Mouse (Mus musculus) lung, postnatal 14 days (tissue): Measurements from ENCODE around the gene Ggt7.
"Not testable (repeated sequence)": the region's sequence is repeated elsewhere in the genome, so short reads cannot be mapped to it uniquely, and the experiment has no call there.

Source experiments
- DNase-seq: peaks from one replicate; pipeline ENCODE4 v3.0.0; 2021

Gene Ggt7

GRCm38 (mm10) chr2:155507721-155508470 is 10.1 kb downstream of the Ggt7 start:
- no peak for DNase-seq

GRCm38 (mm10) chr2:155505811-155506210 is 12.2 kb downstream of the Ggt7 start:
- DNase-seq: no peak

GRCm38 (mm10) chr2:155504440-155505355 is 13.3 kb downstream of the Ggt7 start:
- peak; percentile 35 for DNase-seq

GRCm38 (mm10) chr2:155502596-155502995 is 15.4 kb downstream of the Ggt7 start:
- no peak for DNase-seq

GRCm38 (mm10) chr2:155490998-155491397 is 27.0 kb downstream of the Ggt7 start:
- no peak for DNase-seq

GRCm38 (mm10) chr2:155482021-155482420 is 36.0 kb downstream of the Ggt7 start:
- peak; percentile 76 for DNase-seq

GRCm38 (mm10) chr2:155473570-155474088 is 44.4 kb downstream of the Ggt7 start, which contains the start of gene Ncoa6:
Ncoa6 (minus strand) TSS chr2:155473894.
- peak; percentile 70 for DNase-seq

- DNase-seq: peak; percentile 51
These were observed 45.1 kb downstream of the Ggt7 start for GRCm38 (mm10) chr2:155472671-155473569.

GRCm38 (mm10) chr2:155466861-155467260 is 51.2 kb downstream of the Ggt7 start:
- no peak for DNase-seq

- DNase-seq: no peak
These were observed 64.4 kb downstream of the Ggt7 start for GRCm38 (mm10) chr2:155453591-155453990.

- DNase-seq: no peak
These were observed 66.8 kb downstream of the Ggt7 start for GRCm38 (mm10) chr2:155451256-155451655.

GRCm38 (mm10) chr2:155447906-155448305 is 70.1 kb downstream of the Ggt7 start:
- not testable (repeated sequence) for DNase-seq

GRCm38 (mm10) chr2:155443446-155443845 is 74.6 kb downstream of the Ggt7 start:
- no peak for DNase-seq

- no peak for DNase-seq
These were observed 75.1 kb downstream of the Ggt7 start for GRCm38 (mm10) chr2:155442916-155443315.
